Mouse (Mus musculus): ENCODE measurements around the gene Amigo2. TPM values are rescaled to one million over a fixed set of nuclear protein-coding genes. Genes with fewer than 3 reads are reported as not detected.
A peak's percentile ranks its signal among the peaks of the same experiment; 100 is the strongest.

The Amigo2 gene
- polyA plus RNA-seq (2012; rRNA removed): 4.2 and 4.9 TPM in 2 replicates

- under 1% methylated on average over 90 of the region's 125 CpGs for WGBS
- H3K4me3 ChIP-seq (replicated peaks; ENCODE audit: extremely low read depth, low read depth, low read length): peak within 1 kb of the TSS; percentile 89
- TF ChIP-seq CTCF (IDR thresholded peaks at IDR 0.05; ENCODE audit: insufficient read depth, low read length): no peak
- TF ChIP-seq POLR2A (IDR thresholded peaks at IDR 0.05; ENCODE audit: borderline replicate concordance, extremely low read depth, low read depth, low read length): 0 out of 2 replicates have a peak, but pooled peaks have one; percentile 5
- H3K4me1 ChIP-seq (ENCODE audit: control insufficient read depth, insufficient read depth, low read length): peaks cover 2% of the 10 kb centered on the region; the same call in 1 of the 2 replicates
- peak; percentile 67 for DNase-seq
Observed at GRCm38 (mm10) chr15:97246911-97247790, at the start of gene Amigo2, which contains the start of gene Pced1b. Amigo2 (minus strand) TSS chr15:97247287. Pced1b (plus strand) TSS chr15:97247107.

GRCm38 (mm10) chr15:97291291-97292050 is 44.4 kb upstream of the Amigo2 start:
- no peak for DNase-seq
- WGBS: 76% methylated on average over 21 of the region's 21 CpGs
- Histone ChIP-seq H3K4me1 (ENCODE audit: control insufficient read depth, insufficient read depth, low read length) (no peaks in the 10 kb centered on the region; the same call in 1 of the 2 replicates), H3K4me3 (replicated peaks; ENCODE audit: extremely low read depth, low read depth, low read length) (no peak overlapping the region)
- TF ChIP-seq CTCF (IDR thresholded peaks at IDR 0.05; ENCODE audit: insufficient read depth, low read length) (no peak), POLR2A (IDR thresholded peaks at IDR 0.05; ENCODE audit: borderline replicate concordance, extremely low read depth, low read depth, low read length) (no peak)

- no peak for TF ChIP-seq CTCF (IDR thresholded peaks at IDR 0.05; ENCODE audit: insufficient read depth, low read length)
- no peak for TF ChIP-seq POLR2A (IDR thresholded peaks at IDR 0.05; ENCODE audit: borderline replicate concordance, extremely low read depth, low read depth, low read length)
- 94% methylated on average over 6 of the region's 6 CpGs for WGBS
- DNase-seq: no peak
- Histone ChIP-seq H3K4me3 (replicated peaks; ENCODE audit: extremely low read depth, low read depth, low read length) (no peak overlapping the region), H3K4me1 (ENCODE audit: control insufficient read depth, insufficient read depth, low read length) (no peaks in the 10 kb centered on the region; the same call in 1 of the 2 replicates)
Observed at GRCm38 (mm10) chr15:97290351-97290750, 43.3 kb upstream of the Amigo2 start.

DNA sequence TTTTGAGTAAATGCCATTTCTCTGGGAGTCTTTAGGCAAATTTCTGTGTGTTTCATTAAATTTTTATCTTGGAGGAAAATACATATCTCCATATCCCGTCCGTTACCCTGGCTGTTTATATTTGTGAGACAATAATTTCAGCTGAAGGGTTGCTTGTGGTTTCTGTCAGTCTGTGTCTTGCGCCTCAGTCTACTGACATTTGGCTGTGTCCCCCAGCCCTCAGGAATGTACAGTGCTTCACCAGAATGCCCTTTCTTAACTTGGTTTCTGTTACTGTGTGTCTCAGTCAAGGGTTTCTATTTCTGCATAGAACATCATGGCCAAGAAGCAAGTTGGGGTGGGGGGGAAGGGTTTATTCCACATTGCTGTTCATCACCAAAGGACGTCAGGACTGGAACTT is 42.1 kb upstream of the Amigo2 start:
- TF ChIP-seq CTCF (IDR thresholded peaks at IDR 0.05; ENCODE audit: insufficient read depth, low read length): no peak
- TF ChIP-seq POLR2A (IDR thresholded peaks at IDR 0.05; ENCODE audit: borderline replicate concordance, extremely low read depth, low read depth, low read length): no peak
- WGBS: 70% methylated on average over 4 of the region's 4 CpGs
- H3K4me1 ChIP-seq (ENCODE audit: control insufficient read depth, insufficient read depth, low read length): no peaks in the 10 kb centered on the region; the same call in 1 of the 2 replicates
- no peak for DNase-seq
- no peak overlapping the region for H3K4me3 ChIP-seq (replicated peaks; ENCODE audit: extremely low read depth, low read depth, low read length)

DNA sequence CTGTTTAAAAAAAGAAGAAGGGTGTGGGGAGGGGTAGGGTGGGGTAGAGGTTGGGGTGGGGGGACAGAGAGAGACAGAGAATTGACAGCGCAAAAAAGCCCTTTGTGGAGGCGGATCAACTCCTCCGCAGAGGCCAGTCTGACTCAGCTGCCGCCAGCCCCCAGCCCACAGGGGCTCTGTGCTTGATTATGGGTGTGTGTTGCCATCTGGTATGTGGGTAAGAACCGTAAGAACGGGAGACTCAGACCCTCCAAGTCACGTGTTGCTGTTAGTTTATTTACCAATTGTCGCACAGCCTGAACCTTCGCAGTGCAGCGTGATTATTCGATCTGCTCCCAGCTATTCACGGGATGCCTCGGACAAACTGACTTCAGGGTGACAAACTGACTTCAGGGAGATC is 41.6 kb upstream of the Amigo2 start:
- H3K4me3 ChIP-seq (replicated peaks; ENCODE audit: extremely low read depth, low read depth, low read length): no peak overlapping the region
- H3K4me1 ChIP-seq (ENCODE audit: control insufficient read depth, insufficient read depth, low read length): no peaks in the 10 kb centered on the region; the same call in 1 of the 2 replicates
- 72% methylated on average over 13 of the region's 13 CpGs for WGBS
- DNase-seq: no peak
- TF ChIP-seq CTCF (IDR thresholded peaks at IDR 0.05; ENCODE audit: insufficient read depth, low read length) (no peak), POLR2A (IDR thresholded peaks at IDR 0.05; ENCODE audit: borderline replicate concordance, extremely low read depth, low read depth, low read length) (no peak)

DNA sequence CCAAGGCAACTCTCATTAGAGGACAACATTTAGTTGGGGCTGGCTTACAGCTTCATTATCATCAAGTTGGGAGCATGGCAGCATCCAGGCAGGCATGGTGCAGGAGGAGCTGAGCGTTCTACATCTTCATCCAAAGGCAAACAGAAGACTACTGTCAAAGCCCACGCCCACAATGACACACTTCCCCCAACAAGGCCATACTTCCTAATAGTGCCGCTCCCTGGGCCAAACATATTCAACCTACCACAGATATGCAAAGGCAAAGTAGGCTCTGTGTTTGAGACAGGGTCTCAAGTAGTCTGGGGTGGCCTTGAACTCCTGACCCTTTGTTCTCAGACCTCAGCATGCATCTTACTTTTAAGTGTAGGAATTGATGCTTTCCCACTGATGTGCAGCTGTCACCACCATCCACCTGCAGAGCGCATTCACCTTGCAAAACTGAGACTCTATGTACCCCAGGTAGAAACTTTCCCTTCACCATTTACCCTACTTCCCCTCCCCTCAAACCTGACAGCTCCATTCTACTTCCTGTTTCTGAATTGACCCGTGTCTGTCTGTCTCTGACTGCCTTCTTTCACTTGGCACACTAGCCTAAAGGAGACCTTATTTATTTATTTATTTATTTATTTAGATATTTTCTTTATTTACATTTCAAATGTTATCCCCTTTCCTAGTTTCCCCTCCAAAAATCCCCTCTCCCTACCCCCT is 40.5 kb upstream of the Amigo2 start:
- Histone ChIP-seq H3K4me3 (replicated peaks; ENCODE audit: extremely low read depth, low read depth, low read length) (no peak overlapping the region), H3K4me1 (ENCODE audit: control insufficient read depth, insufficient read depth, low read length) (no peaks in the 10 kb centered on the region; the same call in 1 of the 2 replicates)
- DNase-seq: no peak
- no peak for TF ChIP-seq CTCF (IDR thresholded peaks at IDR 0.05; ENCODE audit: insufficient read depth, low read length)
- no peak for TF ChIP-seq POLR2A (IDR thresholded peaks at IDR 0.05; ENCODE audit: borderline replicate concordance, extremely low read depth, low read depth, low read length)
- WGBS: 74% methylated on average over 5 of the region's 5 CpGs

DNA sequence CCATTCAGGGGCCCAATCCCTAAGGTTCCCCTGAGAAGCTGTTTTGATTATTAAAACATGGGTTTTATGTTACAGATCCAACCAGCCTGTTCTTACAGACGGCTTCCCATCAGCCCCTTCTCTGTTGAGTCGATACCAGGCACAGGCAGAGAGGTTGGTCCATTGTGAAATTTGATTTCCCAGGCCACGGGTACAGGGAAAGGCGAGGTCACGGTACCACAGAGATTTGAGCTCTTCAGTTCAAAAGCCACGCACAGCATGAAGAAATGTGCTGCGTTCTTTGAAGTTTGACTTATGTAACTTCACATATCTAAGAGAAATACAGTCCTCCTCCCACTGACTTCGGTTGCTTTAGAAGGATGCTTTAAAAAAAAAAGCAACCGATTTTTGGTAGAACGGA is 39.6 kb upstream of the Amigo2 start:
- Histone ChIP-seq H3K4me1 (ENCODE audit: control insufficient read depth, insufficient read depth, low read length) (no peaks in the 10 kb centered on the region; the same call in 1 of the 2 replicates), H3K4me3 (replicated peaks; ENCODE audit: extremely low read depth, low read depth, low read length) (no peak overlapping the region)
- TF ChIP-seq CTCF (IDR thresholded peaks at IDR 0.05; ENCODE audit: insufficient read depth, low read length) (no peak), POLR2A (IDR thresholded peaks at IDR 0.05; ENCODE audit: borderline replicate concordance, extremely low read depth, low read depth, low read length) (no peak)
- 85% methylated on average over 10 of the region's 10 CpGs for WGBS
- DNase-seq: no peak

DNA sequence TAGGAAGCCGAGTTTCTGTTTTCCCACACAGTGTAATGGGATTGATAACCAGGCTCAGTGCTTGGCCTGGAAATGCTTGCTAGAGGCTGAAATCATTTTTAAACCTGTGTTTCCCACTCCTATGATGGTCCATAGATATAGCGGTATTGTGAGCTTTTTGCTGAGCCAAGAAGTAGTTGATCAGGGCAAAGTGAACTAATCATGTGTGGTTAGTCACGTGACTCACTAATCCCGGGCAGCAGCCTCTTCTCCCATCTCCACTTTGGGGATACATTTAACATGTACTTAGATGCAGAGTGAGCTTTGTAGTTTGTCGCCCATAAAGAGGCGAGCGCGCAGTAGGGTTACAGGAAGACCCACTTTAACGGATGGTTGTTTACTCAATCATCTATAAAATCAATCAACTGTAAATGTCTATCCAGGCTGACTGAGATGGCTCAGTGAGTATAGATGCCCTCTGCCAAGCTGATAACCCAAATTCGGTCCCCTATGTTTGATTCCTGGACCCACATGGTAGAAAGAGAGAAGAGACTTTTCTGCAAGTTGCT is 38.7 kb upstream of the Amigo2 start:
- 90% methylated on average over 10 of the region's 10 CpGs for WGBS
- Histone ChIP-seq H3K4me3 (replicated peaks; ENCODE audit: extremely low read depth, low read depth, low read length) (no peak overlapping the region), H3K4me1 (ENCODE audit: control insufficient read depth, insufficient read depth, low read length) (no peaks in the 10 kb centered on the region)
- DNase-seq: no peak
- no peak for TF ChIP-seq CTCF (IDR thresholded peaks at IDR 0.05; ENCODE audit: insufficient read depth, low read length)
- no peak for TF ChIP-seq POLR2A (IDR thresholded peaks at IDR 0.05; ENCODE audit: borderline replicate concordance, extremely low read depth, low read depth, low read length)

Measured in lung, adult 2 months (tissue).